Mouse (Mus musculus) liver, postnatal 0 days (tissue): Measurements from ENCODE around the gene Rsph3a.

Source experiments
- CTCF ChIP-seq: sonication (generic); IDR thresholded peaks from 2 replicates; pipeline ENCODE4 v1.5.1; 2016; ENCODE audit warnings: antibody characterized with exemption, low read depth
- EP300 ChIP-seq: IDR thresholded peaks from 2 replicates; pipeline ENCODE4 v1.6.1; 2016; ENCODE audit warnings: antibody characterized with exemption, low read depth, mild to moderate bottlenecking

GRCm38 (mm10) chr17:7939640-7940039 is 5.8 kb upstream of the Rsph3a start:
- TF ChIP-seq CTCF (peak; percentile 56), EP300 (no peak)
